Mouse (Mus musculus): ENCODE data around the gene Gm28035. TPM values are rescaled to one million over a fixed set of nuclear protein-coding genes. Genes with fewer than 3 reads are reported as not detected.

The Gm28035 gene
- total and polyA plus RNA-seq, 3 experiments, result 1.8 to 3.3 TPM; not detected in 1

DNA sequence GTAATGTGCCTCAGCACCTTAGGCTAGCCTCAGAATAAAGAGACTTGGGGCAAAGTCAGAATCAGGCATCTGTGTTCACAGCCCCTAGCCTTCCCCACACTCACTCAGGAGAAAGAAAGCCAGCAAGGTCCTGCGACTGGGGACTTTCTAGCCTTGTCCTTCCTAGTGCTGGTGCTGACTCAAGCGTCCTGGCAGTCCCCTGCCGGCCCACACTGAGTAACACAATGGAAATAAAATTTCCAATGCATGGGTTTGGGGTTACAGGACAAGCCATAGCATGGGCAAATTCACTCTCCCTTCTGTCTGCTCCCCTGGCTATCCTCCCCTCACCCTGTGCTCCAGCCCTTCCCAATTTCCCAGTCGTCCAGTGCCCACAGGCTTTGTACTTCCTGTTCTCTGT, 28.0 kb downstream of the Gm28035 start:
- DNase-seq (ENCODE audit: low spot score) (no peak), ATAC-seq (ENCODE audit: extremely low read depth, insufficient number of reproducible peaks, low FRiP score, poor library complexity, severe bottlenecking) (no peak)
- TF ChIP-seq TAL1 (conservative IDR thresholded peaks at IDR 0.05; ENCODE audit: low read depth, low read length) (no peak), CTCF (IDR thresholded peaks at IDR 0.05; ENCODE audit: low read depth, low read length) (no peak), POLR2AphosphoS5 (IDR thresholded peaks at IDR 0.05; ENCODE audit: insufficient replicate concordance, low read depth, low read length) (no peak), GATA1 (IDR thresholded peaks at IDR 0.05; ENCODE audit: borderline replicate concordance, low read length) (no peak), GATA2 (IDR thresholded peaks at IDR 0.05; ENCODE audit: borderline replicate concordance, low read depth, low read length) (no peak)
- Histone ChIP-seq H3K36me3 (replicated peaks) (peaks cover 26% of the 10 kb centered on the region), H3K4me1 (ENCODE audit: insufficient read depth, low read depth, low read length) (peaks cover 63% of the 10 kb centered on the region), H3K27me3 (ENCODE audit: insufficient read depth, low read length) (no peaks in the 10 kb centered on the region), H3K9me3 (replicated peaks) (no peaks in the 10 kb centered on the region), H3K4me3 (ENCODE audit: low read depth, low read length) (no peak overlapping the region)

DNA sequence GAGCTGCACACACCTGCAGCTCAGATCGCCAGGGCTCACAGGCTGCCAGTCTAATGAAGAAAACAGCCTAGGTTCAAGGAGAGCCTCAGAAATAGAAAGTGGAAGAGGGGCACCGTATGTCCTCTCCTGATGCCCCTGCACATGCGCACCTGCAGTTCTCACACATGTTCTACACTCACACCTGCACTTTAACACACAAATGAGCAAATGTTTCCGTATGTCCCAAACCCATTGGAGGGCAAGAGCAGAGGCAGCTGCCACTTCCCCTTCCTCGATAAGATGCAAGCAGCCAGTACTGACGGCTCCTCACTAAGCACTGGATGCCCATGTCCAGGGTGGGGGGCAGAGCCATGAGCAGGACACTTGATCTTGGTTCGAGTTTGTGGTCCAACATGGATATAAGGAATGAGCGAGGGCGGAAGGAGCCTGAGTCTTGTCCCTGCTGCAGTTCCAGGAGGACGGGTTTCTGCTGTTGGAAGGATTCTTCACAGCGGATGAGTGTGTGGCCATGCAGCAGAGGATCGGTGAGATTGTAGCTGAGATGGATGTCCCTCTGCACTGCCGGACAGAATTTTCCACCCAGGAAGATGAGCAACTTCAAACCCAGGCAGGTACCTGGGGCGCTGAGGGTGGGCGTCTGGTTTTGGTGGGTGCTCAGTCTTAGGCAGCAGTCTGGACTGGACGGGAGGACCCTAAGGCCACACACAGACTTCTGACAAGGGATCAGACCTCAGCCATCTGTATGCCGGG, 29.0 kb downstream of the Gm28035 start:
- Histone ChIP-seq H3K4me1 (ENCODE audit: insufficient read depth, low read depth, low read length) (peaks cover 54% of the 10 kb centered on the region), H3K27me3 (ENCODE audit: insufficient read depth, low read length) (0 out of 2 replicates have a peak, but pooled peaks cover 2% of the 10 kb centered on the region), H3K36me3 (replicated peaks) (peaks cover 16% of the 10 kb centered on the region), H3K9me3 (replicated peaks) (no peaks in the 10 kb centered on the region), H3K4me3 (ENCODE audit: low read depth, low read length) (no peak overlapping the region)
- DNase-seq (ENCODE audit: low spot score) (no peak), ATAC-seq (ENCODE audit: extremely low read depth, insufficient number of reproducible peaks, low FRiP score, poor library complexity, severe bottlenecking) (no peak)
- TF ChIP-seq GATA2 (IDR thresholded peaks at IDR 0.05; ENCODE audit: borderline replicate concordance, low read depth, low read length), result no peak
- no peak for TF ChIP-seq CTCF (IDR thresholded peaks at IDR 0.05; ENCODE audit: low read depth, low read length)
- no peak for TF ChIP-seq GATA1 (IDR thresholded peaks at IDR 0.05; ENCODE audit: borderline replicate concordance, low read length)
- TF ChIP-seq POLR2AphosphoS5 (IDR thresholded peaks at IDR 0.05; ENCODE audit: insufficient replicate concordance, low read depth, low read length), result no peak
- TF ChIP-seq TAL1 (conservative IDR thresholded peaks at IDR 0.05; ENCODE audit: low read depth, low read length), result no peak

DNA sequence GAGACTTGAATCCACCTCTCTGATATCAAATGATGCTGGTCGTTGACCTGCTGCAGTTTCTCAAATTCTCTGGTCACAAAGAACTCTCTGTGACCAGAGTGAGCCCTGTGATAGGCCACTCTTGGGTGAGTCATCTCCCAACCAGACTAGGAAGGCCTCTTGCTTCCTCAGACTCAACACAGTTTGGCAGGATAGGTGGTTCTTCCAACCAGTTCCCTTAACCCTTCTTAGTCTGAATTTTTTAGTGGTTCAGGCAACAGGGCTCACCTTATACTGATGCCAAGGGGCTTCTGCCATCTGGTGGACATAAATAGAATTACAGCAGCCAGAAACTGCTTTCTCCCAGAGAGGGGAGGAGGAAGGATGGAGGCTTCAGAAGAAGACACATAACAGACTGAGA, 29.8 kb downstream of the Gm28035 start:
- Histone ChIP-seq H3K36me3 (replicated peaks) (peaks cover 8% of the 10 kb centered on the region), H3K9me3 (replicated peaks) (no peaks in the 10 kb centered on the region), H3K27me3 (ENCODE audit: insufficient read depth, low read length) (0 out of 2 replicates have a peak, but pooled peaks cover 2% of the 10 kb centered on the region), H3K4me3 (ENCODE audit: low read depth, low read length) (no peak overlapping the region), H3K4me1 (ENCODE audit: insufficient read depth, low read depth, low read length) (peaks cover 47% of the 10 kb centered on the region)
- TF ChIP-seq TAL1 (conservative IDR thresholded peaks at IDR 0.05; ENCODE audit: low read depth, low read length), result no peak
- no peak for TF ChIP-seq POLR2AphosphoS5 (IDR thresholded peaks at IDR 0.05; ENCODE audit: insufficient replicate concordance, low read depth, low read length)
- peak; percentile 90 for TF ChIP-seq CTCF (IDR thresholded peaks at IDR 0.05; ENCODE audit: low read depth, low read length)
- ATAC-seq (ENCODE audit: extremely low read depth, insufficient number of reproducible peaks, low FRiP score, poor library complexity, severe bottlenecking), result peak; percentile 45
- peak; percentile 54 for DNase-seq (ENCODE audit: low spot score)

DNA sequence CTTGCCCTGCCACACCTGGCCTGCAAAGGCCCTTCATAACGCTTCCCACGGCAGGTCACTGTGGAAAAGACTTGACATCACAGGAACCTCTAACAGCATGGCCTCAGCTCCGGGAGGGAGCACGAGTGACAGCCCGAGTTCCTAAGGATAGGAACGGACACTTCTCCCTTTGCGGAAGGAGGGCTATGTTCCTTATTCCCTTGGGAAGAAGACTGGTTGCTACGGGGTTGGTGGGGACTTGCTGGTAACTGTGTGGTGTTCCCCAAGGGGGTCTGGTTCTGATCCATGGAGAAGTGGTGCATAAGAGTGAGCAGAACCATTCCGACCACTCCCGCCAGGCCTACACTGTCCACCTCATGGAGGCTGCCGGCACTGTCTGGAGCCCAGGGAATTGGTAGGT, 40.4 kb downstream of the Gm28035 start, which contains the start of gene Gm28038:
Gene Gm28038, plus strand, starts transcription at position 301 of the 400 bp plus-strand sequence.
- Histone ChIP-seq H3K4me3 (ENCODE audit: low read depth, low read length) (no peak within 1 kb of the TSS), H3K9me3 (replicated peaks) (no peaks in the 10 kb centered on the region), H3K36me3 (replicated peaks) (peaks cover 44% of the 10 kb centered on the region), H3K4me1 (ENCODE audit: insufficient read depth, low read depth, low read length) (peaks cover 14% of the 10 kb centered on the region), H3K27me3 (ENCODE audit: insufficient read depth, low read length) (peaks cover 2% of the 10 kb centered on the region; the same call in 1 of the 2 replicates)
- DNase-seq (ENCODE audit: low spot score) (no peak), ATAC-seq (ENCODE audit: extremely low read depth, insufficient number of reproducible peaks, low FRiP score, poor library complexity, severe bottlenecking) (no peak)
- no peak for TF ChIP-seq POLR2AphosphoS5 (IDR thresholded peaks at IDR 0.05; ENCODE audit: insufficient replicate concordance, low read depth, low read length)
- TF ChIP-seq CTCF (IDR thresholded peaks at IDR 0.05; ENCODE audit: low read depth, low read length), result no peak
- TF ChIP-seq GATA1 (IDR thresholded peaks at IDR 0.05; ENCODE audit: borderline replicate concordance, low read length), result no peak
- TF ChIP-seq GATA2 (IDR thresholded peaks at IDR 0.05; ENCODE audit: borderline replicate concordance, low read depth, low read length), result no peak
- TF ChIP-seq TAL1 (conservative IDR thresholded peaks at IDR 0.05; ENCODE audit: low read depth, low read length), result no peak

DNA sequence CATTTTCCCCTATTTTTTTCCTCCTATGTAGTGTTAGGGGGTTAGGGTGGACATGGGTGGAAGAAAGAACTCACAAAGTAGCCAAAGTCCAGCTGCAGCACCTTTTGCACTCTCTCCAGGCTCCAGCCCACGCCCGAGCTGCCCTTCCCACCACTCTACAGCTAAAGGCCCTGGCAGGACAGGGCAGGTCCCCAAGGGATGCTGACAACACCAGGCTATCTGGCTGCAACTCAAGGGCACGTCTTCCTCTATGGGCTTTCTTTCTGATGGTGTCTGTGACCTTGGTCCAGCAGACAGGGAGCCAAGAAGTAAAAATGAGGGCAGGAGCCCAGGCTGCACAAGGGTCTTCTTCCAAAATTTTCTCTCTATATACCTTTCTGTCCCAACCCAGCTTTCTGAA, 41.3 kb downstream of the Gm28035 start:
- Histone ChIP-seq H3K4me1 (ENCODE audit: insufficient read depth, low read depth, low read length) (peaks cover 17% of the 10 kb centered on the region), H3K27me3 (ENCODE audit: insufficient read depth, low read length) (peaks cover 2% of the 10 kb centered on the region; the same call in 1 of the 2 replicates), H3K9me3 (replicated peaks) (no peaks in the 10 kb centered on the region), H3K4me3 (ENCODE audit: low read depth, low read length) (no peak overlapping the region), H3K36me3 (replicated peaks) (peaks cover 44% of the 10 kb centered on the region)
- DNase-seq (ENCODE audit: low spot score), result no peak
- TF ChIP-seq CTCF (IDR thresholded peaks at IDR 0.05; ENCODE audit: low read depth, low read length) (no peak), GATA1 (IDR thresholded peaks at IDR 0.05; ENCODE audit: borderline replicate concordance, low read length) (no peak)
- ATAC-seq (ENCODE audit: extremely low read depth, insufficient number of reproducible peaks, low FRiP score, poor library complexity, severe bottlenecking), result no peak

DNA sequence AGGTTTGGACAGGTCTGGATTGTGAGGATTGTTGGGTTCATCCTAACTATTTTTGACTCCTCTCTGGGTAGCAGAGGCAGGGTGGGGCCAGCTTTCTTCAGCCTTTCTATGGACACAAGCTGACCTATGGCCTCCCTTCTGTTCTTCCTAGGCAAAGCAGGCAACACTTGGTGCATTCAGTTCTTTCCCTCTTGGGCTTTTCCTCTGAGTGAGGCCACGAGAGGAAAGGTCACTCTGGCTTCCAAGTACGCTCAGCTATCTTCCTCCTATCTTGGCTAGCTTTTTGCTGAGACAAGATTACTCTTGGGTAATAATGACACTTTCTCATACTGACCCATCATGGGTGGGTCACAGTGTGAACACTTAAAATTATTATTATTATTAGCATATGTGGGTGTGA, 42.8 kb downstream of the Gm28035 start:
- no peaks in the 10 kb centered on the region for H3K27me3 ChIP-seq (ENCODE audit: insufficient read depth, low read length)
- no peaks in the 10 kb centered on the region for H3K9me3 ChIP-seq (replicated peaks)
- TF ChIP-seq GATA1 (IDR thresholded peaks at IDR 0.05; ENCODE audit: borderline replicate concordance, low read length) (no peak), TAL1 (conservative IDR thresholded peaks at IDR 0.05; ENCODE audit: low read depth, low read length) (no peak), GATA2 (IDR thresholded peaks at IDR 0.05; ENCODE audit: borderline replicate concordance, low read depth, low read length) (no peak), POLR2AphosphoS5 (IDR thresholded peaks at IDR 0.05; ENCODE audit: insufficient replicate concordance, low read depth, low read length) (no peak), CTCF (IDR thresholded peaks at IDR 0.05; ENCODE audit: low read depth, low read length) (no peak)
- no peak overlapping the region for H3K4me3 ChIP-seq (ENCODE audit: low read depth, low read length)
- H3K36me3 ChIP-seq (replicated peaks), result peaks cover 44% of the 10 kb centered on the region
- peaks cover 29% of the 10 kb centered on the region for H3K4me1 ChIP-seq (ENCODE audit: insufficient read depth, low read depth, low read length)
- DNase-seq (ENCODE audit: low spot score), result no peak
- ATAC-seq (ENCODE audit: extremely low read depth, insufficient number of reproducible peaks, low FRiP score, poor library complexity, severe bottlenecking), result no peak

Data from G1E (cell line).